Mouse (Mus musculus) thymus, postnatal 25 days (tissue): ENCODE measurements around the gene Fkbp10.

ENCODE experiments used
- DNase-seq: peaks from one replicate; pipeline ENCODE4 v3.0.0; 2022

Gene Fkbp10

GRCm38 (mm10) chr11:100413541-100413940 is 2.0 kb upstream of the Fkbp10 start:
- DNase-seq, result no peak

DNA sequence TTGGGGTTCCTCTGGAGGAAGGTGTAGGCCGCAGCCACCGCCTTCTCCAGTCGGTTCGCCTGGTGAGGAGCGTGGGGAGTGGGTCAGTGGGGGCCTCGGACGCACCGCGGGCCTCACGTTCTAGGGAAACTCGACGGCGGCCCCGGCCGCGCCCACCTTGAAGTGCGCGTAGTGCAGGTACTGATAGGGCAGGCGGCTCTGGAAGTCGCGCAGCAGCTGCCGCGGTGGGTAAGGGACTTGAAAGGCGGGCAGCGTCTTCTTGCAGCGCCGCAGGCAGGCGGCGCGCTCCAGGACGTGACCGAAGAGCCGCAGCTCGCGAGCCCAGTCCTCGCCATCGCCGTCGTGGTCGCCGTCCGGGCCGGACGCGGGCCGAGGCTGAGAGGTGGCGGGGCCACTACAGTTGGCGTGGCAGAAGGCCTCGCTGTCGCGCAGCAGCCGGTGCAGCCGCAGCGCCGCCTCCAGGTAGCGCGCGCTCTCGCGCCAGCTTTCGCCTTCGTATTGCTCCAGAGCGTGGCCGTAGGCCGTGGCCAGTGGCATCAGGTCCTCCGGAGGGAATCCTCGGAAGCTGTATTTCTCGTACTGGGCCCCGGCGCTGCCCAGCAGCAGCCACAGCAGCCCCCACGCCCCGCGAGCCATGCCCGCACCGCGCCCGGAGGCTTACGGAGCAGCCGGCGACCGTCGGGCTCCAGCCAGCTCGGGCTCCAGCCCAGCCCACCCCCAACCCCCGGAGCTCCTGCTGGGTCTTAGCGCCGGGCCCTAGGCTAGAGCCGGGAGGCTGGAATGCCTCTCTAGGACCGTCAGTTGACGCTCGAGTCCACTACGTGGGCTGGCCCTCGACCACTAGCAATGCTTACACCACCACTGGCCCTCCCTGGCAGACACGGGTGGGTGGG is 1.2 kb upstream of the Fkbp10 start, which contains the start of gene P3h4:
Gene P3h4 (minus strand): TSS at position 816 of the 893 bp plus-strand sequence.
- DNase-seq, result peak; percentile 78

GRCm38 (mm10) chr11:100421537-100421936 is 6.0 kb downstream of the Fkbp10 start:
- no peak for DNase-seq

DNA sequence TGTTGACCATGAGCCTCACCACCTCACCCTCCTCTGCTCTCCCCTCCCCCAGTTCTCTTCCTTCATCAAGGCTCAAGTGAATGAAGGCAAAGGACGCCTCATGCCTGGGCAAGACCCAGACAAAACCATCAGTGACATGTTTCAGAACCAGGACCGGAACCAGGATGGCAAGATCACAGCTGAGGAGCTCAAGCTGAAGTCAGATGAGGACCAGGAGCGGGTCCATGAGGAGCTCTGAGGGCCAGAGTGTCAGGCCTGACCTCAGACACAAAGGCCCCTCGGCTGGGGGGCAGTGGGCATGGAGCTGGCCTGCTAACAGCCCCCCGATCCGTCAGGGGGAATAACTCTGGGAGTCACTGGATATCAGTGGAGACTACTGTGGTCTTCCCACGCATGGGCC is 8.3 kb downstream of the Fkbp10 start:
- no peak for DNase-seq

GRCm38 (mm10) chr11:100425851-100426250 is 10.4 kb downstream of the Fkbp10 start:
- peak; percentile 75 for DNase-seq

- no peak for DNase-seq
Observed at GRCm38 (mm10) chr11:100426820-100427219, 11.3 kb downstream of the Fkbp10 start.

DNA sequence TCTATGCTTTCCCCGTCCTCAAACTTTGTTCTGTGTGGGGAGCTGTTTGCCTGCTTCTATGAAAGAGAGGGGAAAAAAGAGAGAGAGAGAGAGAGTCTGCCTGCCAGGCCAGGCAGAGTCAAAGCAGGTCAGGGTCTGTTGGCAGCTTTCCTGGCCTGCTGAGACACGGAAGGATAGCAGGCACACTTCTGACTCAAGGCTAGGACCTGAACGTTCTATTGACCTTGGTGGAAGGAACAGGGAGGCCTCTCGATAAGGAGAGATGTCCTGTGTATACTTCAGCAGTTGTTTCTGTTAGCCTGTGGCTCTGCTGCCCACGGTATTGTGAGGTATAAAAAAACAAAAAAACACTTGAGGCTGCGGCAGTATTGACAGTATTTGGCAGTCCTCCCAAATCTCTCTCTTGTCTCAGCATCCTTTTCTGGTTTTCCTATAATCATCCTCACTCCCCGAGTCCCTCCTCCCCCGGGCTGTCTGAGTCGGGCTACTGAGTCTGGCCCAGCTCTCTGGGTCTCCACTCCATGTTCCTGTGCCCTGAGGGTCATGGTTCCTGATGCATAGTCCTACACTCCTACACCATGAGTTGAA is 13.2 kb downstream of the Fkbp10 start:
- no peak for DNase-seq

GRCm38 (mm10) chr11:100430052-100430451 is 14.6 kb downstream of the Fkbp10 start:
- no peak for DNase-seq

- no peak for DNase-seq
Observed at GRCm38 (mm10) chr11:100432002-100432401, 16.5 kb downstream of the Fkbp10 start.

DNA sequence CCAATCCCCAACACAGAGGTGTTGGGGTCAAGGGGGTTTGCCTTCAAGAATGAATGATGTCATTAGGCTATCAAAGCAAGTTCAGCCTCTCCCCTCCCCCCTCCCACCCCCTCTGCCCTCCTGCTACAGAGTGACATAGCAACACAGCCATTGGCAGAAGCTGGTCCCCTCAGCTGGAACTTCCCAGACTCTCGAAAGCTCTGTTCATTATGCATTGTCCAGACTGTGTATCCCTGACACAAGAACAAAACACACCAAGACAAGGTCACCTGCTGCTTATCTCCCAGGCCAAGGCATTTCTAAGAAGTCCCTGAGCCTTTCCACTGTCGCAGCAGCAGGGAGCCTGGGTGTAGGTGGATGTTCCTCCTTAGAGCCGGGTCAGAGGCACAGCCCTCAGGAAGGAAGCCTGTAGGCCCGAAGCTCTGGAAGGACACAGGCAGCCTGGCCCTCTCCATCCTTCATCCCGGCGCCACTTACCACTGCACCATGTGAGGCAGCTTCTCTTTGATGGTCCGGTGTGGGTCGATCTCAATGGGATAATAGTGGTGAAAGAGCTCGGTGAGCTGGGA is 20.3 kb downstream of the Fkbp10 start:
- no peak for DNase-seq

GRCm38 (mm10) chr11:100437901-100438300 is 22.4 kb downstream of the Fkbp10 start:
- DNase-seq, result no peak

DNA sequence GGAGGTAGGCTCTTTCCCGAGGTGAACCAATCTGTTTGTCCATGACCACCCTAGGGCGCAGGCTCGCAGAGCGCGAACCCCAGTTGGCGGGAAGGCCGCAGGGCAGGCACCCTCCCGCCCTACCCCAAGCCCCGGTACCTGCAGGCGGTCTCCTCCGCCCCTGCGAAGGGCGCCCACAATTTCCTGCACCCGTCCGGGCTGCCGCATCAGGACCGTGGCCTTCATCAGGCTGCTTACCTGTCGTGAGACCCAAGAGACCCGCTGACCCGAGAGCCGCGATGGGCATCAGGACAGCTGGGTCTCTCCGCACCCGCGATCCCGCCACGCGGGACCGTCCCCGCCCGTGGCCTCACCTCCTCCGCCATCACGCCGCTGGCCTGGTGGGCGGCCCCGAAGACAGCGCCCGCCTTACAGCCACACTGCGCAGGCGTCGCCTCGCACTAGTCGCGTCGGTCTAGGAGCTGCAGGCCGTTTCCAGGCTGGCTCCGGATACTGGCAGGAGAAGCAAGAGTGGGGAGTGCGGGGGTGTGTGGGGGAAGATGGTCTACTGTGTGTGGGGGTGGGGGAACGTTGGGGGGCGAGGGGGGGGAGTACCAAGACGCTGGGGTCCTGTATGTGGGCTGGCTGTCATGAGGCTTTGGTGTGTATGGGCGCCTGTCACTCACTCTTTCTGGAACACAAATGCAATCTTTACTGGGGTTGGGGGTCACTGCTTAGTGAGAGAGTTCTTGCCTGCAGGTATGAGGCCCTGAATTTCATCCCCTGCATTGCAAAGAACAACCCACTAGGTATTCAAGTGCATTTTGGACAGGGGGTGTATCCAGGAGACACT is 25.4 kb downstream of the Fkbp10 start:
- DNase-seq, result peak; percentile 90

GRCm38 (mm10) chr11:100441797-100442196 is 26.3 kb downstream of the Fkbp10 start, which contains the start of the genes Nt5c3b and Klhl10:
Gene Nt5c3b, minus strand, starts transcription at chr11:100441808.
Gene Klhl10, plus strand, starts transcription at chr11:100441917.
- DNase-seq, result no peak

DNA sequence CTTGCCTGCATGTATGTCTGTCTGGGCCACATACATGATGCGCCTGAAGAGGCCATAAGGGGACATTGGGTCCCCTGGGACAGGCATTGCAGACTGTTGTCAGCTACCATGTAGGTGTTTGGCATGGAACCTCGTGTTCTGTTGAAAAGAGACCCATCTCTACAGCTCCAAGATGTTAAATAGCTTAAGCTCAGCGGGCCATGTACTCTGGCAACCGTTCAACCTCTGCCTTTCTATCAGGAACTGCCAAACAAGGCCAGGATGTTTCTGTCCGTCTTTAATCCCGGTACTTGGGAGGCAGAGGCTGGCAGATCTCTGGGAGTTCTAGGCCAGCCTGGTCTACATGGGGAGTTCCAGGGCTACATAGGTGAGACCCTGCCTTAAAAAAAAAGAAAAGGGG is 27.1 kb downstream of the Fkbp10 start:
- DNase-seq, result no peak

DNA sequence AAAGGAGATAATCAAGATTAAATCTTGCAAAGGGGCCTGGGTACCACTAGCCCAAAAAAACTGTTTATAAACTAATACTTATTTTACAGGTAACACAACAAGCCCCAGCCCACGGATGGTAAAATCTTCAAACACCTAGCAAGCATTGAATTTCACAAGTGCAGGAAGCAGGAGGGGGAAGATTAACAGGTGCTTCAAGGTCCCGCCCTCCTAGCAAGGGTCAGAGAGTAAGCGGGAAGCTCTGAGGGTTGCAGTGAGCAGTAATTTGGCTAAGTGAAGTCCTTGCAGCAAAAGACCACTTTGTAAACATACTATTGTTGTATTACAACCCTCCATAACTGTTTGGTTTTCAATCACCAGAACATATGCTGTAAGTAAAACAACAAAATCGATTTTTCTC is 41.8 kb downstream of the Fkbp10 start:
- DNase-seq, result no peak

DNA sequence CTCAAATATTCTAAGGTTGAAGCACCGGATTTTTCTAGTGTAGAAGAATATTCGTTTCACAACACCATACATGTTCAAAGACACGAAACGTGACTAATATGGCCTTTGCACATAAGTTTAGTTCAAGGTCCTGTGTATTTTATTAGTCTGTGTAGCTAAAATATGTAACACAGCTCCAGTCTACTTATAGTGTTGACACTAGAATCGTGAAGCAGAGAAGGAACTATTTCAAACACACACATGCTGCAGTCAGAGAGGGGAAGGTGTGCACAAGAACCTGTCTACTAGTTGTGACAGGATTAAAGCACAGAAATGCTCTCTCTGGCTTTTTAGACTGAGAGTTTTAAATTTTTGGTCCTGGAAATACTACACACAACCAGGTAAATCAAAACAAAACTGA is 42.2 kb downstream of the Fkbp10 start:
- DNase-seq, result no peak

DNA sequence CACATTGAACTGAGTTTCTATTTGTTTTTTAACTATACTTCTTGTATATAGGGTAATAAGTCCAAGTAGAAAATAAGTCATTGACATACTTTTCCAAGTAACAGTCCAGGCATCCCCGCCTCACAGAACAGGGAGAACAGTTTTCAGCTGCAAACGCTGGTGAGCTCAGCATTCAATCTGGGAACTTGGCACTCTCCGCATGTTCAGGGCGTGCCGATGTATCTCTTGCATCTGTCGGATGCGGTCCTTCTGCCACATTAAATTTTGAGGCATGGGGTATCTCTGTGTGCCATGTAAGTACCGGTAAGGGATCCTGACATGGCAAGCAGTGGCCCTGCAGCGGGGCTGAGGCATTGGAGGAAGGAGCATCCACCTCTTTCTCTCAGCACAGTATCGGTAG is 47.2 kb downstream of the Fkbp10 start:
- DNase-seq, result no peak

GRCm38 (mm10) chr11:100465229-100465792 is 49.8 kb downstream of the Fkbp10 start:
- DNase-seq, result no peak

DNA sequence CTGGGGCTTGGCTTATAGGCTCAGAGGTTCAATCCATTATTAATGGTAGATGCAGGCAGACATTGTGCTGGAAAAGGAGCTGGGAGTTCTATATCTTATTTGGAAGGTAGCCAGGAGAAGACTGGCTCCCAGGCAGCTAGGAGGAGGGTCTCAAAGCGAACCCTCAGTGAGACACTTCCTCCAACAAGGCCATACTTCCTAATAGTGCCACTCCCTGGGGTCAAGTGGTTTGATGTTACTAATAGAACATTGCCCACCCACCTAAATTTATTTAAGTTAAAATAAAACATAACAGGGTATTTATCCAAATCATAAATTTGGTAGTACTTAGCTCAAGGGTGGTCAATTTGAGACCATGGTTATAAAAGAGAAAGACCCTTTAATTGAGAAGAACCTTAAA is 50.3 kb downstream of the Fkbp10 start:
- no peak for DNase-seq

- DNase-seq, result no peak
Observed at GRCm38 (mm10) chr11:100471352-100472196, 56.1 kb downstream of the Fkbp10 start.

- DNase-seq, result peak; percentile 93
Observed at GRCm38 (mm10) chr11:100472197-100472934, 56.9 kb downstream of the Fkbp10 start, which contains the start of gene Klhl11. Gene Klhl11, minus strand, starts transcription at chr11:100472741.
